Mouse (Mus musculus): ENCODE measurements around the gene Cd63.

Gene Cd63

GRCm38 (mm10) chr10:128895952-128896693, 4.7 kb upstream of the Cd63 start:
- ChIA-PET CTCF (interaction anchor here (0.6 to 3.7 kb wide), 22 partner anchors 10 to 534 kb away, joined by 3 to 19 read pairs (median 4); partner anchors contain the start of gene Rdh5 (in 1 of the 4)), POLR2A (interaction anchor here in 2 of 4 experiments (0.6 to 4.0 kb wide), 23 partner anchors 10 to 557 kb away, joined by 3 to 23 read pairs (median 3); partner anchors contain the start of genes Bloc1s1 (in 2 of the 2), Myl6 (in 1 of the 2), Ormdl2 (in 1 of the 2) and Rps26 (in 1 of the 2))

GRCm38 (mm10) chr10:128896807-128897206, 4.0 kb upstream of the Cd63 start:
- ChIA-PET POLR2A (interaction anchor here in 2 of 4 experiments (0.8 to 4.0 kb wide), 14 partner anchors 12 to 272 kb away, joined by 3 to 23 read pairs (median 4); partner anchors contain the start of genes Bloc1s1 (in 1 of the 2) and Ormdl2 (in 1 of the 2)), CTCF (interaction anchor here (0.6 to 3.7 kb wide), 11 partner anchors 13 to 534 kb away, joined by 3 to 19 read pairs (median 8); no protein-coding TSS in a partner anchor)

GRCm38 (mm10) chr10:128897501-128897900, 3.3 kb upstream of the Cd63 start:
- POLR2A ChIA-PET: interaction anchor here in 2 of 4 experiments (1.2 to 4.0 kb wide), 6 partner anchors 12 to 77 kb away, joined by 3 to 23 read pairs (median 7); partner anchors contain the start of gene Ormdl2 (in 1 of the 2)
- CTCF ChIA-PET: interaction anchor here in 3 of 4 experiments (0.6 to 2.8 kb wide), 5 partner anchors 16 to 535 kb away, joined by 3 to 19 read pairs (median 4); no protein-coding TSS in a partner anchor

- ChIA-PET CTCF (interaction anchor here in 3 of 4 experiments (0.6 to 3.8 kb wide), 6 partner anchors 13 to 278 kb away, joined by 3 to 29 read pairs (median 6); no protein-coding TSS in a partner anchor), POLR2A (interaction anchor here (0.7 to 4.6 kb wide), 25 partner anchors 9 to 1766 kb away, joined by 3 to 34 read pairs (median 4); partner anchors contain the start of genes Bloc1s1 (in 2 of the 4), Gdf11 (in 2 of the 4), Rdh5 (in 2 of the 4) and Pa2g4 (in 1 of the 4))
These were observed 864 bp upstream of the Cd63 start for GRCm38 (mm10) chr10:128899759-128900490.

- ChIA-PET CTCF (interaction anchor here in 3 of 4 experiments (0.7 to 3.8 kb wide), 7 partner anchors 11 to 312 kb away, joined by 3 to 29 read pairs (median 5); partner anchors contain the start of gene Gdf11 (in 1 of the 3)), POLR2A (interaction anchor here (0.6 to 4.6 kb wide), 27 partner anchors 8 to 564 kb away, joined by 3 to 34 read pairs (median 4); partner anchors contain the start of genes Bloc1s1 (in 2 of the 4), Gdf11 (in 2 of the 4), Rab5b (in 2 of the 4) and Rdh5 (in 2 of the 4))
These were observed 620 bp downstream of the Cd63 start for GRCm38 (mm10) chr10:128901409-128901808.

GRCm38 (mm10) chr10:128902409-128902988, 1.7 kb downstream of the Cd63 start:
- CTCF ChIA-PET: interaction anchor here (0.5 to 3.8 kb wide), 12 partner anchors 11 to 1191 kb away, joined by 3 to 29 read pairs (median 5); no protein-coding TSS in a partner anchor

GRCm38 (mm10) chr10:128904812-128905211, 4.0 kb downstream of the Cd63 start:
- POLR2A ChIA-PET: interaction anchor here in 1 of 4 experiments (1.9 kb wide), 1 partner anchor 18 kb away, joined by 9 read pairs; the partner anchor contains the start of genes Bloc1s1 and Rdh5
- CTCF ChIA-PET: interaction anchor here in 1 of 4 experiments (0.7 kb wide), 1 partner anchor 804 kb away, joined by 3 read pairs; no protein-coding TSS in a partner anchor

More at GRCm38 (mm10) chr10:128902409-128902988, 1.7 kb downstream of the Cd63 start:
- POLR2A ChIA-PET: interaction anchor here in 3 of 4 experiments (0.6 to 4.6 kb wide), 23 partner anchors 10 to 634 kb away, joined by 3 to 34 read pairs (median 4); partner anchors contain the start of genes Bloc1s1 (in 1 of the 3), Cs (in 1 of the 3) and Pym1 (in 1 of the 3)

GRCm38 (mm10) chr10:128908778-128909448, 8.1 kb downstream of the Cd63 start:
- ChIA-PET CTCF (interaction anchor here (0.5 to 1.9 kb wide), 15 partner anchors 13 to 1353 kb away, joined by 3 to 8 read pairs (median 3); partner anchors contain the start of genes Bloc1s1 (in 1 of the 4), Gdf11 (in 1 of the 4) and Rdh5 (in 1 of the 4)), POLR2A (interaction anchor here (0.5 to 9.2 kb wide), 58 partner anchors 8 to 1928 kb away, joined by 3 to 132 read pairs (median 5); partner anchors contain the start of genes Cd63 (in 4 of the 4), Bloc1s1 (in 3 of the 4), Itga7 (in 2 of the 4) and Pa2g4 (in 2 of the 4))

- ChIA-PET POLR2A (interaction anchor here (0.6 to 9.2 kb wide), 48 partner anchors 9 to 542 kb away, joined by 3 to 132 read pairs (median 5); partner anchors contain the start of genes Cd63 (in 4 of the 4), Bloc1s1 (in 3 of the 4), Itga7 (in 2 of the 4) and Pa2g4 (in 2 of the 4)), CTCF (interaction anchor here in 3 of 4 experiments (0.6 to 1.9 kb wide), 8 partner anchors 14 to 1354 kb away, joined by 3 to 8 read pairs (median 3); partner anchors contain the start of genes Bloc1s1 (in 1 of the 3), Gdf11 (in 1 of the 3) and Rdh5 (in 1 of the 3))
These were observed 8.8 kb downstream of the Cd63 start for GRCm38 (mm10) chr10:128909567-128910028.

GRCm38 (mm10) chr10:128910066-128910841, 9.5 kb downstream of the Cd63 start:
- ChIA-PET POLR2A (interaction anchor here (0.6 to 9.2 kb wide), 33 partner anchors 9 to 536 kb away, joined by 3 to 132 read pairs (median 5); partner anchors contain the start of genes Cd63 (in 3 of the 4), Rdh5 (in 3 of the 4), Bloc1s1 (in 2 of the 4) and Esyt1 (in 1 of the 4)), CTCF (interaction anchor here in 3 of 4 experiments (0.6 to 1.9 kb wide), 8 partner anchors 13 to 304 kb away, joined by 3 to 8 read pairs (median 4); partner anchors contain the start of genes Bloc1s1 (in 1 of the 3), Itga7 (in 1 of the 3) and Rdh5 (in 1 of the 3))

GRCm38 (mm10) chr10:128911430-128911829, 10.6 kb downstream of the Cd63 start:
- POLR2A ChIA-PET: interaction anchor here in 3 of 4 experiments (0.6 to 9.2 kb wide), 11 partner anchors 9 to 818 kb away, joined by 3 to 132 read pairs (median 3); partner anchors contain the start of genes Bloc1s1 (in 3 of the 3), Rdh5 (in 3 of the 3), Cd63 (in 1 of the 3) and Ormdl2 (in 1 of the 3)
- CTCF ChIA-PET: interaction anchor here in 2 of 4 experiments (1.2 to 1.8 kb wide), 2 partner anchors 12 to 66 kb away, joined by 3 to 4 read pairs; partner anchors contain the start of gene Bloc1s1 (in 1 of the 2)

GRCm38 (mm10) chr10:128912268-128912667, 11.5 kb downstream of the Cd63 start:
- CTCF ChIA-PET: interaction anchor here (0.7 to 2.5 kb wide), 8 partner anchors 10 to 63 kb away, joined by 3 to 30 read pairs (median 8); partner anchors contain the start of genes Bloc1s1 (in 2 of the 4), Rdh5 (in 2 of the 4) and Gdf11 (in 1 of the 4)

GRCm38 (mm10) chr10:128912791-128913190, 12.0 kb downstream of the Cd63 start:
- POLR2A ChIA-PET: interaction anchor here (0.6 to 9.2 kb wide), 28 partner anchors 8 to 418 kb away, joined by 3 to 132 read pairs (median 4); partner anchors contain the start of genes Bloc1s1 (in 3 of the 4), Cd63 (in 3 of the 4), Rdh5 (in 3 of the 4) and Itga7 (in 2 of the 4)
- CTCF ChIA-PET: interaction anchor here (0.5 to 2.5 kb wide), 41 partner anchors 9 to 502 kb away, joined by 3 to 30 read pairs (median 4); partner anchors contain the start of genes Bloc1s1 (in 3 of the 4), Cd63 (in 3 of the 4), Itga7 (in 3 of the 4) and Rdh5 (in 3 of the 4)

More at GRCm38 (mm10) chr10:128912268-128912667, 11.5 kb downstream of the Cd63 start:
- POLR2A ChIA-PET: interaction anchor here in 2 of 4 experiments (0.6 to 9.2 kb wide), 6 partner anchors 9 to 33 kb away, joined by 3 to 132 read pairs (median 10); partner anchors contain the start of genes Bloc1s1 (in 1 of the 2), Cd63 (in 1 of the 2) and Rdh5 (in 1 of the 2)

GRCm38 (mm10) chr10:128913219-128913618, 12.4 kb downstream of the Cd63 start:
- ChIA-PET POLR2A (interaction anchor here (0.6 to 9.2 kb wide), 31 partner anchors 8 to 446 kb away, joined by 3 to 132 read pairs (median 4); partner anchors contain the start of genes Bloc1s1 (in 3 of the 4), Cd63 (in 3 of the 4), Rdh5 (in 3 of the 4) and Itga7 (in 2 of the 4)), CTCF (interaction anchor here (0.5 to 2.5 kb wide), 56 partner anchors 8 to 503 kb away, joined by 3 to 30 read pairs (median 4); partner anchors contain the start of genes Itga7 (in 4 of the 4), Rdh5 (in 4 of the 4), Bloc1s1 (in 3 of the 4) and Cd63 (in 3 of the 4))

All from embryonic stem cell, embryonic (primary cell).